Mouse (Mus musculus) lung, postnatal 0 days (tissue): ENCODE results near the gene Kpna6. TPM values are rescaled to one million over a fixed set of nuclear protein-coding genes. Genes with fewer than 3 reads are reported as not detected.

Experiments used
- ATAC-seq: fragments of 200-750 bp; cut with Nextera tagmentation; 2 replicates; pipeline ENCODE4 v1.8.0; 2017; ENCODE audit warnings: moderate library complexity
- DNase-seq: peaks from one replicate; pipeline ENCODE4 v3.0.0-alpha.2; 2016; ENCODE audit warnings: low spot score
- H3K27ac ChIP-seq: fragments of 300-500 bp; sonication (generic); 2 replicates; pipeline ENCODE4 v1.5.1; 2014; ENCODE audit warnings: antibody characterized with exemption, mild to moderate bottlenecking, low read length, mixed read lengths
- H3K27me3 ChIP-seq: fragments of 300-500 bp; sonication (generic); replicated peaks from 2 replicates; pipeline ENCODE4 v1.6.1; 2014; ENCODE audit warnings: low read length, mixed read lengths; ENCODE audit not compliant: insufficient read depth
- H3K36me3 ChIP-seq: fragments of 300-500 bp; sonication (generic); 2 replicates; pipeline ENCODE4 v1.6.1; 2014; ENCODE audit warnings: low read length, mixed read lengths; ENCODE audit not compliant: insufficient read depth
- H3K4me1 ChIP-seq: fragments of 300-500 bp; sonication (generic); 2 replicates; pipeline ENCODE4 v1.6.1; 2014; ENCODE audit warnings: antibody characterized with exemption, low read depth, low read length, mixed read lengths; ENCODE audit not compliant: insufficient read depth
- H3K4me2 ChIP-seq: fragments of 300-500 bp; sonication (generic); replicated peaks from 2 replicates; pipeline ENCODE4 v1.6.1; 2014; ENCODE audit warnings: low read depth, mild to moderate bottlenecking, low read length, moderate library complexity, mixed read lengths
- H3K4me3 ChIP-seq: fragments of 300-500 bp; sonication (generic); 2 replicates; pipeline ENCODE4 v1.5.1; 2014; ENCODE audit warnings: low read depth, low read length
- H3K9ac ChIP-seq: fragments of 300-500 bp; sonication (generic); replicated peaks from 2 replicates; pipeline ENCODE4 v1.6.1; 2014; ENCODE audit warnings: low read depth, mild to moderate bottlenecking
- H3K9me3 ChIP-seq: fragments of 300-500 bp; sonication (generic); 2 replicates; pipeline ENCODE4 v1.6.1; 2016; ENCODE audit warnings: low read length, mixed read lengths
- CTCF ChIP-seq: IDR thresholded peaks from 2 replicates; pipeline ENCODE4 v1.5.1; 2016; ENCODE audit warnings: antibody characterized with exemption, mild to moderate bottlenecking
- EP300 ChIP-seq: IDR thresholded peaks from 2 replicates; pipeline ENCODE4 v1.6.1; 2016; ENCODE audit warnings: antibody characterized with exemption, mild to moderate bottlenecking, control low read depth
- WGBS: fragments of 180-500 bp; shearing (Covaris S2); extraction: QIAGEN DNeasy Blood & Tissue Kit; methylation state at CpG from one replicate; pipeline ENCODE4 v1.1.7; 2014; 5-methylcytosine and 5-hydroxymethylcytosine counted together
- polyA plus RNA-seq: library from polyadenylated mRNA; unstranded; fragments of >200 nt; fragmentation: Nextera tagmentation; extraction: Ambion mirVana; gene quantifications from 2 replicates; pipeline ENCODE4 v1.2.1, GENCODE M21; 2015

Gene Kpna6
- polyA plus RNA-seq, 1 experiment from 2014 or later: 6.6 TPM

- no peak overlapping the region for H3K27ac ChIP-seq
Observed at GRCm38 (mm10) chr4:129622120-129622802, 50.3 kb downstream of the Kpna6 start.

DNA sequence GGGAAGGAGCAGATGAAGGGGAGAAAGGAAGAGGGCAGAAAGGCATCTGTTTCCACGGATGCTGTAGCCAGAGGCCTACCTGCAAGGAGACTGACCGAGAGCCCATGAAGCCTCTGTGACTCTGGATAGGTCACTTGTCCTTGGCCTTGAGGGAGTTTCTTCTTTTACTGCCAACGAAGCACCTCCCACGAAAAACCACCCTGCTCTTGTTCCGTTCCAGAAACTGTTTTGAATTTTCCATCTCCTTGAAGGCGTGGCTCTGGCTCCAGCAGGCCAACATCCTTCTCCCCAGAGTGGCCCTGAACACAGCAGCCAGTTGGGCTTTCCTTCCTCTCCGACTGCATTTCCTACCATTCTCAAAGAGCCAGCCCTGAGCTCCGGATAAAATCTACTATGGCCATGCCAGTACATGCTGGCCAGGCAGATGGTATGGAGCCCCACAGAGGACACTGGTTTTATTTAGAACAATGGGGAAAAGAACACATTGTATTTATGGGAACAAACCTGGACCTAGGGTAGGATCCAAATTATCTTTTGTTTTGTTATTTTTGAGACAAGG lies 51.2 kb downstream of the Kpna6 start:
- WGBS: 63% methylated on average over 8 of the region's 8 CpGs
- peak overlapping the region; percentile 52 for H3K27ac ChIP-seq
- ATAC-seq: peak; percentile 5; the same call in 1 of the 2 replicates
- H3K27me3 ChIP-seq: no peaks in the 10 kb centered on the region
- H3K36me3 ChIP-seq: no peaks in the 10 kb centered on the region
- H3K4me3 ChIP-seq: no peak overlapping the region
- peaks cover 21% of the 10 kb centered on the region for H3K4me1 ChIP-seq
- peak overlapping the region; percentile 42 for H3K4me2 ChIP-seq
- H3K9me3 ChIP-seq: no peaks in the 10 kb centered on the region
- TF ChIP-seq CTCF (no peak), EP300 (peak; percentile 79)
- peak; percentile 72 for DNase-seq
- no peak overlapping the region for H3K9ac ChIP-seq

More at GRCm38 (mm10) chr4:129622120-129622802, 50.3 kb downstream of the Kpna6 start:
- 0 out of 2 replicates have a peak overlapping the region, but pooled peaks have one; percentile 71 for H3K9ac ChIP-seq
- no peaks in the 10 kb centered on the region for H3K27me3 ChIP-seq
- TF ChIP-seq CTCF (no peak), EP300 (no peak)
- H3K4me3 ChIP-seq: 0 out of 2 replicates have a peak overlapping the region, but pooled peaks have one; percentile 60
- H3K9me3 ChIP-seq: no peaks in the 10 kb centered on the region
- peaks cover 21% of the 10 kb centered on the region for H3K4me1 ChIP-seq
- ATAC-seq (no peak), DNase-seq (no peak)
- H3K4me2 ChIP-seq: peak overlapping the region; percentile 76
- whole genome bisulfite sequencing: 65% methylated on average over 11 of the region's 11 CpGs
- 0 out of 2 replicates have a peak, but pooled peaks cover under 1% of the 10 kb centered on the region for H3K36me3 ChIP-seq

- peak overlapping the region; percentile 8; the same call in 1 of the 2 replicates for H3K4me3 ChIP-seq
- H3K27ac ChIP-seq: peak overlapping the region; percentile 52
- WGBS: 67% methylated on average over 11 of the region's 11 CpGs
- peak overlapping the region; percentile 42 for H3K4me2 ChIP-seq
- no peaks in the 10 kb centered on the region for H3K27me3 ChIP-seq
- DNase-seq (no peak), ATAC-seq (no peak)
- H3K9ac ChIP-seq: no peak overlapping the region
- H3K36me3 ChIP-seq: no peaks in the 10 kb centered on the region
- TF ChIP-seq EP300 (no peak), CTCF (no peak)
- peaks cover 21% of the 10 kb centered on the region for H3K4me1 ChIP-seq
- no peaks in the 10 kb centered on the region for H3K9me3 ChIP-seq
Observed at GRCm38 (mm10) chr4:129620419-129621282, 51.9 kb downstream of the Kpna6 start.

- H3K4me2 ChIP-seq: peak within 1 kb of the TSS; percentile 88
- DNase-seq: peak; percentile 98
Observed at GRCm38 (mm10) chr4:129618786-129619691, 53.5 kb downstream of the Kpna6 start, which contains the start of gene Iqcc. Iqcc (minus strand) TSS chr4:129619099.

GRCm38 (mm10) chr4:129618031-129618430 lies 54.5 kb downstream of the Kpna6 start:
- WGBS: 92% methylated on average over 5 of the region's 5 CpGs
- peaks cover 8% of the 10 kb centered on the region; the same call in 1 of the 2 replicates for H3K4me1 ChIP-seq
- peak overlapping the region; percentile 74; the same call in 1 of the 2 replicates for H3K27ac ChIP-seq

More at GRCm38 (mm10) chr4:129618786-129619691, 53.5 kb downstream of the Kpna6 start, which contains the start of gene Iqcc:
- no peaks in the 10 kb centered on the region for H3K36me3 ChIP-seq
- TF ChIP-seq CTCF (peak; percentile 53), EP300 (no peak)
- peak; percentile 93 for ATAC-seq
- no peaks in the 10 kb centered on the region for H3K9me3 ChIP-seq
- H3K9ac ChIP-seq: peak within 1 kb of the TSS; percentile 43
- peaks cover 11% of the 10 kb centered on the region; the same call in 1 of the 2 replicates for H3K4me1 ChIP-seq
- no peaks in the 10 kb centered on the region for H3K27me3 ChIP-seq
- H3K27ac ChIP-seq: peak within 1 kb of the TSS; percentile 74
- WGBS: 4% methylated on average over 43 of the region's 44 CpGs
- H3K4me3 ChIP-seq: peak within 1 kb of the TSS; percentile 69

More at GRCm38 (mm10) chr4:129618031-129618430, 54.5 kb downstream of the Kpna6 start:
- Histone ChIP-seq H3K27me3 (no peaks in the 10 kb centered on the region), H3K4me3 (no peak overlapping the region), H3K9me3 (no peaks in the 10 kb centered on the region), H3K4me2 (peak overlapping the region; percentile 88), H3K9ac (peak overlapping the region; percentile 43; the same call in 1 of the 2 replicates), H3K36me3 (no peaks in the 10 kb centered on the region)
- no peak for TF ChIP-seq EP300
- no peak for TF ChIP-seq CTCF
- DNase-seq: no peak
- ATAC-seq: no peak
